Mouse (Mus musculus) stomach, embryonic 15.5 days (tissue): ENCODE data around the gene Hsf2bp. TPM values are rescaled to one million over a fixed set of nuclear protein-coding genes. Genes with fewer than 3 reads are reported as not detected.
A peak's percentile ranks its signal among the peaks of the same experiment; 100 is the strongest.

Experiments
- ATAC-seq: fragments of 200-750 bp; cut with Nextera tagmentation; 2 replicates; pipeline ENCODE4 v1.8.0; 2017; ENCODE audit warnings: low read depth, moderate number of reproducible peaks, moderate TSS enrichment; ENCODE audit not compliant: insufficient read depth, low FRiP score
- H3K27ac ChIP-seq: fragments of 300-500 bp; sonication (generic); 2 replicates; pipeline ENCODE4 v1.5.1; 2015; ENCODE audit warnings: mild to moderate bottlenecking, inconsistent platforms
- H3K27me3 ChIP-seq: fragments of 300-500 bp; sonication (generic); replicated peaks from 2 replicates; pipeline ENCODE4 v1.6.1; 2015; ENCODE audit warnings: inconsistent platforms
- H3K36me3 ChIP-seq: fragments of 300-500 bp; sonication (generic); 2 replicates; pipeline ENCODE4 v1.6.1; 2015; ENCODE audit warnings: inconsistent platforms
- H3K4me1 ChIP-seq: fragments of 300-500 bp; sonication (generic); 2 replicates; pipeline ENCODE4 v1.6.1; 2015; ENCODE audit warnings: inconsistent platforms
- H3K4me2 ChIP-seq: fragments of 300-500 bp; sonication (generic); 2 replicates; pipeline ENCODE4 v1.6.1; 2015; ENCODE audit warnings: mild to moderate bottlenecking, inconsistent platforms
- H3K4me3 ChIP-seq: fragments of 300-500 bp; sonication (generic); replicated peaks from 2 replicates; pipeline ENCODE4 v1.5.1; 2015; ENCODE audit warnings: inconsistent platforms
- H3K9ac ChIP-seq: fragments of 300-500 bp; sonication (generic); 2 replicates; pipeline ENCODE4 v1.6.1; 2015; ENCODE audit warnings: inconsistent platforms
- H3K9me3 ChIP-seq: fragments of 300-500 bp; sonication (generic); 2 replicates; pipeline ENCODE4 v1.6.1; 2016; ENCODE audit warnings: inconsistent platforms
- WGBS: fragments of 180-500 bp; shearing (Covaris S2); methylation state at CpG from one replicate; pipeline ENCODE4 v1.1.7; 2015; 5-methylcytosine and 5-hydroxymethylcytosine counted together
- polyA plus RNA-seq: library from polyadenylated mRNA; unstranded; fragments of >200 nt; fragmentation: Nextera tagmentation; extraction: Ambion mirVana; gene quantifications from 2 replicates; pipeline ENCODE4 v1.2.1, GENCODE M21; 2015

Gene Hsf2bp
- polyA plus RNA-seq, 1 experiment from 2014 or later = 0.50 TPM

DNA sequence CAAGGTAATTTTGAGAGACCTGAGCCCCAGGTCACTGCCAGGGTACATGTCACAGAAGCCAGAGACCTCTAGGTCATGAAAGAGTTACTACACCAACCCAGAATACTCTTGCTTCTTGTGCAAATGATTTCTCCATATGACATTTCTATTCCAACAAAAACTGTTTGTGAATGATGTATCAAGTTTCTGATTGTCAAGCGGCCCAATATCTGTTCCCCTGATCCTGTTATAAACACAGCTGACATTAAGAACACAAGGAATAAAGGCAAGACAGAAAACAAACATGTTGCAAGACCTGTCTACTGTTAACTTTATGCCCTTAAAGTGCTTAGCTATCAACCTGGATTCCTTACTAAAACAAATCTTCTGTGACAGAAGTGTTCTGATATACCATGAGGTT lies 37.8 kb downstream of the Hsf2bp start:
- ATAC-seq = no peak
- no peak overlapping the region for H3K4me3 ChIP-seq
- WGBS = 33% methylated on average over 1 of the region's 1 CpGs

GRCm38 (mm10) chr17:31996331-31996730 lies 39.8 kb downstream of the Hsf2bp start:
- no peak overlapping the region for H3K4me2 ChIP-seq
- H3K9ac ChIP-seq = no peak overlapping the region
- H3K27me3 ChIP-seq = no peaks in the 10 kb centered on the region
- no peaks in the 10 kb centered on the region for H3K9me3 ChIP-seq
- no peak for ATAC-seq
- H3K4me3 ChIP-seq = no peak overlapping the region
- no peaks in the 10 kb centered on the region for H3K4me1 ChIP-seq
- 71% methylated on average over 4 of the region's 4 CpGs for WGBS
- no peaks in the 10 kb centered on the region for H3K36me3 ChIP-seq
- no peak overlapping the region for H3K27ac ChIP-seq

More for the DNA sequence above, 37.8 kb downstream of the Hsf2bp start:
- no peak overlapping the region for H3K9ac ChIP-seq
- H3K27ac ChIP-seq = no peak overlapping the region; the same call in 1 of the 2 replicates
- H3K4me2 ChIP-seq = no peak overlapping the region
- no peaks in the 10 kb centered on the region for H3K4me1 ChIP-seq
- no peaks in the 10 kb centered on the region for H3K9me3 ChIP-seq
- H3K36me3 ChIP-seq = no peaks in the 10 kb centered on the region
- H3K27me3 ChIP-seq = no peaks in the 10 kb centered on the region

DNA sequence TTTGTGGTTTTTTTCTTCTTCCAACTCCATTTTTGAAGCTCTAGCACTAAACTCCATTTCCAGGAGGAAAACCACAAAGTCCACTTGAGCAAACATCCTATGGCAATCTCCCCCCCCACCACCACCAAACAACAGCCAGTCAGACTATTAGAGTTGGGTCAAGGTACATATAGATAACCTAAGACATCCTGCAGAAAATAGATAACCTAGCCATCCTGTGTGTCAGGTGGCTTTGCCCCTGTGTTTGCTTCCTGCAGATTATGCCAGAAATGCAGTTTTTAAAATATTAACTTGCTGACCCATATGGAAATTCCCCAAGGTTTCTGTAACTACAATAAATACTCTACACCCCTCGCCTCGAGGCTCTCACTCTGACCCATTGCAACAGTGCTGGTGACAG lies 40.4 kb downstream of the Hsf2bp start:
- Histone ChIP-seq H3K4me2 (no peak overlapping the region), H3K4me3 (no peak overlapping the region), H3K27me3 (no peaks in the 10 kb centered on the region), H3K9ac (no peak overlapping the region), H3K4me1 (no peaks in the 10 kb centered on the region), H3K9me3 (no peaks in the 10 kb centered on the region), H3K27ac (no peak overlapping the region), H3K36me3 (no peaks in the 10 kb centered on the region)
- WGBS = 63% methylated on average over 2 of the region's 2 CpGs
- no peak for ATAC-seq

- no peak overlapping the region for H3K4me2 ChIP-seq
- H3K4me1 ChIP-seq = no peaks in the 10 kb centered on the region
- no peaks in the 10 kb centered on the region for H3K36me3 ChIP-seq
- H3K9ac ChIP-seq = no peak overlapping the region
- no peak overlapping the region for H3K27ac ChIP-seq
- no peak overlapping the region for H3K4me3 ChIP-seq
- no peaks in the 10 kb centered on the region for H3K9me3 ChIP-seq
- no peak for ATAC-seq
- H3K27me3 ChIP-seq = no peaks in the 10 kb centered on the region
Measured at GRCm38 (mm10) chr17:31994132-31994531, 42.0 kb downstream of the Hsf2bp start.

DNA sequence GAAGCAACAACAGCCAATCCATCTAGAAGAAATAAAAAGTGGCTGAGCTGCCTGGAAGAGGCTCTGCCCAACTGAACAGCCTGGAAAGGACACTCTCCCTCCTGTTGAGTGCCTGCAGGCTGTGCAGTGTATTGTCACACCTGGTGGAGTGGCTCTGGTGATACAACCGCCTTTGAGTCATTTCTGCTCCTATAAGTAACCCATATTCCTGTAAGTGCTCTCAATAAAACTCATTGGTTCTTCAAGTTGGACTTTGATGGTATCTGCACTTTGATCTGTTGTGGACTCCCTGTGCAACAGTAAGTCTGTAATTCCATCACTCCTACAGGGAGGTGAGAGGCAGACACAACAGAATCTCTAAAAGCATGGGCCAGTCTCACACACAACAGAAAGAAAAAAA lies 42.8 kb downstream of the Hsf2bp start:
- ATAC-seq = no peak
- Histone ChIP-seq H3K27me3 (no peaks in the 10 kb centered on the region), H3K4me3 (no peak overlapping the region), H3K9ac (no peak overlapping the region), H3K9me3 (no peaks in the 10 kb centered on the region), H3K4me2 (no peak overlapping the region), H3K27ac (no peak overlapping the region), H3K36me3 (no peaks in the 10 kb centered on the region), H3K4me1 (no peaks in the 10 kb centered on the region)
- 73% methylated on average over 1 of the region's 1 CpGs for WGBS

DNA sequence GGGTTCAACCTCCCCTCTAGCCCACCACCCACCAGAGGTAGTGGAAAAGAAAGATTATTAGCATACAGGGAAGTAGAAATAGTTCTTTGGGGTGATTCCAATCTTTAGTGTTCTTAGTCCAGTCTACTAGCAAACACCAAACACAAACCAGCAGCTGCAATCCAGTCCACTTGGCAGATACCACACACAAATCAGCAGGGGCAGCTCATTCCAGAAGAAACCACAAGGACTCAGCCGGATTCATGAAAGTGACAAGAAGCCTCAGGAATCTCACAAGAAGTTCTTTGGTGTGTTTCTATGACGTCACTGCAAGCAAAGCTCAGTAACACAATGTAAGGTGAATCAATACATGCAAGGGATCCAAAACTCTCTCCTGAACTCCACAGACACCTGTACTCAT lies 44.1 kb downstream of the Hsf2bp start:
- WGBS = 62% methylated on average over 2 of the region's 2 CpGs
- H3K36me3 ChIP-seq = no peaks in the 10 kb centered on the region
- H3K4me2 ChIP-seq = no peak overlapping the region
- no peak overlapping the region for H3K4me3 ChIP-seq
- no peaks in the 10 kb centered on the region for H3K4me1 ChIP-seq
- no peaks in the 10 kb centered on the region for H3K27me3 ChIP-seq
- H3K9ac ChIP-seq = no peak overlapping the region
- no peak overlapping the region for H3K27ac ChIP-seq
- ATAC-seq = no peak
- no peaks in the 10 kb centered on the region for H3K9me3 ChIP-seq

DNA sequence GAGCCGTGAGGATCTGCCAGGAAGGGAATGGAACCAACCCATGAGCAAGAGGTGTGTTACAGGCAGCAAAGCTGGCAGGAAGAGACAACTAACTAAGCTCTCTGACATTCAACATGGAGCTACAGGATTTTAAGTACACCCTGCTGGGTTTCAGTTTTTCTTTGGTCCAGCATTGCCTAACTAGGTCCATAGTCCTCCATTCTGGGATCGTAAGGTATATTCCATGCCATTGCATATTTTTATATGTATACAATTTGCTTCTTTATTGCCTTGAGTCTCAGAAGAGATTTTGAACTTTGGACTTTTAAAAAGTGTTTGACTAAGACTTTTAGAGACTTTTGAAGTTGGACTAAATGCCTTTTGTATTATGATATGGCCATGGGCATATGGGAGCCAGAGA lies 47.1 kb downstream of the Hsf2bp start:
- no peak overlapping the region for H3K4me2 ChIP-seq
- H3K9ac ChIP-seq = no peak overlapping the region
- no peaks in the 10 kb centered on the region for H3K27me3 ChIP-seq
- ATAC-seq = no peak
- no peak overlapping the region for H3K27ac ChIP-seq
- no peaks in the 10 kb centered on the region for H3K9me3 ChIP-seq
- 86% methylated on average over 2 of the region's 2 CpGs for WGBS
- H3K4me3 ChIP-seq = no peak overlapping the region
- no peaks in the 10 kb centered on the region for H3K36me3 ChIP-seq
- H3K4me1 ChIP-seq = no peaks in the 10 kb centered on the region

DNA sequence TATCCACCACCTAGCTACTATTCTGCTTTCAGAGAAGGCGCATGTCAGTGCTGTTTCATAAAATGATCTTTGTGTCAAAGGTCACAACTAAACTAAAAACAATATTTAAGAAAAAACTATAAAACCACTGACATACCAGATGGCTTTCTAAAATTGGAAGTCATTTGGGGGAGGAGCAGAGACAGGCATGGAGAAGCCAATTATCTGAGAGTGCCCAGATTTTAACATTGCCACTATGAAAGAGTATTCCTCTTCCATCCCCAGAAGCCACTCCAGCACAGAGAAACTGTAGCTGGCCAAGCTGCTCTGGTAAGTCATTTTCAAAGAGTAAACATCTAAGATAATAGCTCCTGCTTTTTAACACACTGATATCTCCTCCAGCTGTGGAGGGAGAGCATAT lies 49.2 kb downstream of the Hsf2bp start:
- Histone ChIP-seq H3K4me1 (0 out of 2 replicates have a peak, but pooled peaks cover 4% of the 10 kb centered on the region), H3K36me3 (no peaks in the 10 kb centered on the region), H3K4me2 (no peak overlapping the region), H3K9ac (no peak overlapping the region), H3K27me3 (no peaks in the 10 kb centered on the region), H3K4me3 (no peak overlapping the region), H3K27ac (no peak overlapping the region), H3K9me3 (no peaks in the 10 kb centered on the region)
- 60% methylated on average over 1 of the region's 1 CpGs for WGBS
- no peak for ATAC-seq

GRCm38 (mm10) chr17:31983491-31983890 lies 52.7 kb downstream of the Hsf2bp start:
- Histone ChIP-seq H3K9ac (no peak overlapping the region), H3K4me2 (no peak overlapping the region), H3K9me3 (no peaks in the 10 kb centered on the region), H3K36me3 (no peaks in the 10 kb centered on the region), H3K27me3 (no peaks in the 10 kb centered on the region), H3K27ac (no peak overlapping the region), H3K4me3 (no peak overlapping the region), H3K4me1 (0 out of 2 replicates have a peak, but pooled peaks cover 4% of the 10 kb centered on the region)
- no peak for ATAC-seq
- WGBS = 42% methylated on average over 3 of the region's 3 CpGs

- H3K27ac ChIP-seq = 0 out of 2 replicates have a peak overlapping the region, but pooled peaks have one; percentile 32
Measured at GRCm38 (mm10) chr17:31982326-31983190, 53.6 kb downstream of the Hsf2bp start.

DNA sequence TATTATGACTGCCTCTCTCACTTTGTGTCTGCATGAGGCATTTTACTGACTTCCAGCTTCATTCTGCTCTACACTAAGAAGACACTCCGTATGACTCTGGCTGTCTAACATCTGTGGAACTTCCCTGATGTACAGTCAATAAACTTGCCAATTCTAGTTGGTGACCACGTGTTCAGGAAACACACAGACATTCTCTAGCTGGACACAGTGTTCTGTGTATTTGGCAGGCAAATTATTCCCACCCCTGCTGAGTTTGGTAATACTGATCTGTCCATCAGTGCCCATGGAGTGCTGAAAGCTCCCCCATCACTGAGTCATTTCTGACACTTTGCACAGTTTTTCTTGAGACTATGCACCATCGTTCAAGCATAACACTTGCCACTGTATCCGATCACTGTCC lies 56.3 kb downstream of the Hsf2bp start:
- Histone ChIP-seq H3K27me3 (no peaks in the 10 kb centered on the region), H3K4me2 (no peak overlapping the region), H3K4me3 (no peak overlapping the region), H3K9me3 (no peaks in the 10 kb centered on the region), H3K9ac (no peak overlapping the region), H3K36me3 (no peaks in the 10 kb centered on the region), H3K4me1 (0 out of 2 replicates have a peak, but pooled peaks cover 4% of the 10 kb centered on the region), H3K27ac (no peak overlapping the region)
- 75% methylated on average over 4 of the region's 4 CpGs for WGBS
- no peak for ATAC-seq

More at GRCm38 (mm10) chr17:31982326-31983190, 53.6 kb downstream of the Hsf2bp start:
- Histone ChIP-seq H3K4me2 (no peak overlapping the region), H3K9me3 (no peaks in the 10 kb centered on the region), H3K4me3 (no peak overlapping the region), H3K9ac (no peak overlapping the region), H3K27me3 (no peaks in the 10 kb centered on the region), H3K36me3 (no peaks in the 10 kb centered on the region), H3K4me1 (0 out of 2 replicates have a peak, but pooled peaks cover 4% of the 10 kb centered on the region)
- no peak for ATAC-seq
- WGBS = 63% methylated on average over 11 of the region's 11 CpGs

- H3K27me3 ChIP-seq = no peaks in the 10 kb centered on the region
- H3K9me3 ChIP-seq = no peaks in the 10 kb centered on the region
- H3K4me2 ChIP-seq = no peak overlapping the region
- no peak overlapping the region for H3K9ac ChIP-seq
- H3K27ac ChIP-seq = no peak overlapping the region
- no peak overlapping the region for H3K4me3 ChIP-seq
- H3K4me1 ChIP-seq = 0 out of 2 replicates have a peak, but pooled peaks cover under 1% of the 10 kb centered on the region
- no peaks in the 10 kb centered on the region for H3K36me3 ChIP-seq
- no peak for ATAC-seq
Measured at GRCm38 (mm10) chr17:31977131-31977530, 59.0 kb downstream of the Hsf2bp start.
